Mouse (Mus musculus) liver, embryonic 16.5 days (tissue): ENCODE data around the gene Fam189a1. TPM values are rescaled to one million over a fixed set of nuclear protein-coding genes. Genes with fewer than 3 reads are reported as not detected.

ENCODE experiments used
- ATAC-seq: fragments of 200-750 bp; cut with Nextera tagmentation; 2 replicates; pipeline ENCODE4 v1.8.0; 2017; ENCODE audit warnings: low read depth, mild to moderate bottlenecking, moderate number of reproducible peaks, moderate library complexity
- H3K27ac ChIP-seq: fragments of 300-500 bp; sonication (generic); 2 replicates; pipeline ENCODE4 v1.5.1; 2014; ENCODE audit warnings: mild to moderate bottlenecking, low read length
- H3K27me3 ChIP-seq: fragments of 300-500 bp; sonication (generic); 2 replicates; pipeline ENCODE4 v1.6.1; 2014; ENCODE audit warnings: low read depth, low read length, mixed read lengths; ENCODE audit not compliant: control insufficient read depth, insufficient read depth
- H3K36me3 ChIP-seq: fragments of 300-500 bp; sonication (generic); 2 replicates; pipeline ENCODE4 v1.6.1; 2014; ENCODE audit warnings: mild to moderate bottlenecking; ENCODE audit not compliant: control insufficient read depth, insufficient read depth
- H3K4me1 ChIP-seq: fragments of 300-500 bp; sonication (generic); 2 replicates; pipeline ENCODE4 v1.6.1; 2014; ENCODE audit warnings: low read depth, low read length, mixed read lengths; ENCODE audit not compliant: control insufficient read depth
- H3K4me2 ChIP-seq: fragments of 300-500 bp; sonication (generic); 2 replicates; pipeline ENCODE4 v1.6.1; 2014; ENCODE audit warnings: low read depth, low read length, mixed read lengths
- H3K4me3 ChIP-seq: fragments of 300-500 bp; sonication (generic); 2 replicates; pipeline ENCODE4 v1.5.1; 2014; ENCODE audit warnings: low read depth, mild to moderate bottlenecking, low read length
- H3K9ac ChIP-seq: fragments of 300-500 bp; sonication (generic); 2 replicates; pipeline ENCODE4 v1.6.1; 2014; ENCODE audit warnings: low read depth, low read length
- H3K9me3 ChIP-seq: fragments of 300-500 bp; sonication (generic); replicated peaks from 2 replicates; pipeline ENCODE4 v1.6.1; 2016; ENCODE audit warnings: low read length; ENCODE audit not compliant: control insufficient read depth
- WGBS: fragments of 180-500 bp; shearing (Covaris S2); extraction: QIAGEN DNeasy Blood & Tissue Kit; methylation state at CpG from one replicate; pipeline ENCODE4 v1.1.7; 2014; ENCODE audit not compliant: insufficient replicate concordance; 5-methylcytosine and 5-hydroxymethylcytosine counted together
- polyA plus RNA-seq: library from polyadenylated mRNA; unstranded; fragments of >200 nt; fragmentation: Nextera tagmentation; extraction: Ambion mirVana; gene quantifications from 2 replicates; pipeline ENCODE4 v1.2.1, GENCODE M21; 2015

Gene Fam189a1
- polyA plus RNA-seq, 1 experiment from 2014 or later = not detected

DNA sequence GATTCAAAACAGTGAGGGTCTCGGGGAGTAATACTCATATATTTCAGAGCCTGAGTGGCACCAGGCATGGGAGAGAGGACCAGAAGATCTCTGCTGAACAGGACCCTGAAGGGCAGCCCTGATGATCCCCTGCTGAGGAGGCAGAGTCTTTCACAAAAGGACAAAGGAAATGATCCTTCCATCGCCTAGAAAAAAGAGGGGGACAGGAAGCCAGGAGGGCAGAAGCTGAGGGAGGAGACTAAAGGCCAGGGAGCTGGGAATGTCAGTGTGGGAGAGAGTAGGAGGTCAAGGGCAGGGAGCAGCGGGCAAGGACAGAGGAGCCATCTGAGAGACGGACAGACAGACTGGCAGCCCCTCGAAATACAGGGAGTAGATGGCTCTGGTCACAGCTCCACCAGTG lies 91.7 kb downstream of the Fam189a1 start:
- Histone ChIP-seq H3K4me3 (no peak overlapping the region), H3K9me3 (no peaks in the 10 kb centered on the region), H3K36me3 (no peaks in the 10 kb centered on the region), H3K27ac (no peak overlapping the region), H3K4me2 (no peak overlapping the region), H3K4me1 (no peaks in the 10 kb centered on the region), H3K9ac (no peak overlapping the region), H3K27me3 (no peaks in the 10 kb centered on the region)
- 32% methylated on average over 5 of the region's 5 CpGs for WGBS
- no peak for ATAC-seq

DNA sequence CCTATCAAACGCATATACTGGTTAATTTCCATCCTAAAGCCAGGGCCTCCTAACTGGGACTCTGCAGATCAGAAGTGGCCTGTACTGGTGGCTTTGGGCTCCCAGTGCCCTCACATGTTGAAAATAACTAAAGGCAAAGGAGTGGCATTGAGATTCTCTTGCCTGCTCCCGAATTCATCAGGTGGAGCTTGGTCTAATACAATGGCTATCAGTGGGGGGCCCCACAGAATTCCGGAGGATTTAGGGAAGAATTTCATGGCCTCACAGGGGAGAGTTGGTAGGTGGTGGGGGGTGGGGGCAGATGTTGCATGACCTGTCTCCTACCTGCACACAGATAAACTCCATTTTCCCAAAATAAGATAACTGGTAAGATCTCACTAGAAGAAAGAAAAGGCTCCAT lies 92.3 kb downstream of the Fam189a1 start:
- Histone ChIP-seq H3K27ac (no peak overlapping the region), H3K36me3 (no peaks in the 10 kb centered on the region), H3K4me2 (no peak overlapping the region), H3K9me3 (no peaks in the 10 kb centered on the region), H3K4me1 (no peaks in the 10 kb centered on the region), H3K4me3 (no peak overlapping the region), H3K27me3 (no peaks in the 10 kb centered on the region), H3K9ac (no peak overlapping the region)
- no peak for ATAC-seq
- WGBS = 35% methylated on average over 3 of the region's 3 CpGs

DNA sequence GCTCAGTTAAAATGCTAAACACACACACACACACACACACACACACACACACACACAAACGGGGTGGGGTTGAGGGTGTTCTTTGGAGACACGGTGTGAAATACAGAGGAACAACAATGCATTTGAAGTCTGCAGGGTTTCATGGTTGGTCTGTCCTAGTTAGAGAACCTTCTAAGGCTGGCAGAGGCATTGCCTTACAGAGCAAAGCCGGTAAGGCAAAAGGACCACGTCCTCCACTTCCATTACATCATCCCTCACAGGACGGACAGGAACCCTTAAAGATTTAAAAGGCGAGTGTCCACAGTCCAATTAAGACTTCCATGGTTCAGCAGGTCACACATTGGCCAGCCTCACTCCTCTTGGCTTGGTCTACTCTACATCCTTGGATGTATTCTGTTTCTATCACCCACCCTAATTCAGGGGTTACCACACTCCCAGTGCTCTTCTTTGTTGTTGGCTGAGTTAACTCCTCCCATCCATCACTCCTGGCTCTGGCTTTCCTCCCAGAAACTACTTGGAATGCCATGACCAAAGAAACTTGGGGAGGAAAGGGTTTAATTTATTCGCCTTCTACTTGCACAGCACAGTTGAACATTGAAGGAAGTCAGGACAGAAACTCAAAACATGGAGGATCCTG lies 96.1 kb downstream of the Fam189a1 start:
- Histone ChIP-seq H3K9me3 (no peaks in the 10 kb centered on the region), H3K9ac (no peak overlapping the region), H3K27me3 (no peaks in the 10 kb centered on the region), H3K4me1 (no peaks in the 10 kb centered on the region), H3K4me2 (no peak overlapping the region), H3K36me3 (no peaks in the 10 kb centered on the region), H3K4me3 (no peak overlapping the region), H3K27ac (no peak overlapping the region)
- ATAC-seq = no peak
- WGBS = 57% methylated on average over 7 of the region's 7 CpGs

DNA sequence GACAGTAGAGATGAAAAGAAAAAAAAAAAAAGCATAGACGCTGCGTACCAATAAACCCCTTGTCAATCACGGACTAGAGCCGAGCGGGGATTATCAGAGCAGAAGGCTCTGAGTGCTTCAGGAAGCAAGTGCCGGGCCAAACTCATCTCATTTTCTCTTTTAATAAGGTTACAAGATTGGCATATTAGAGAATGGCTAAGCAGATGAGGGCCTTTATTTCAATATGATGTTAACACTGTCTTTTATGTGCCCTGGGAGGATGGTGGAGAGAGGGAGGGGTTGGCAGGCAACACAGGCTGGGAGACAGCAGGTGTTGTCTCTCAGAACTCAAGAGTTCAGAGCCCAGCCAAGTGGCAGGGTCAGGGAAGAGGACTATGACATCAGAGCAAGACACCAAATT lies 99.5 kb downstream of the Fam189a1 start:
- Histone ChIP-seq H3K27me3 (no peaks in the 10 kb centered on the region), H3K36me3 (no peaks in the 10 kb centered on the region), H3K9me3 (no peaks in the 10 kb centered on the region), H3K4me2 (no peak overlapping the region), H3K9ac (no peak overlapping the region), H3K4me3 (no peak overlapping the region), H3K4me1 (no peaks in the 10 kb centered on the region), H3K27ac (no peak overlapping the region)
- WGBS = 69% methylated on average over 6 of the region's 6 CpGs
- no peak for ATAC-seq

DNA sequence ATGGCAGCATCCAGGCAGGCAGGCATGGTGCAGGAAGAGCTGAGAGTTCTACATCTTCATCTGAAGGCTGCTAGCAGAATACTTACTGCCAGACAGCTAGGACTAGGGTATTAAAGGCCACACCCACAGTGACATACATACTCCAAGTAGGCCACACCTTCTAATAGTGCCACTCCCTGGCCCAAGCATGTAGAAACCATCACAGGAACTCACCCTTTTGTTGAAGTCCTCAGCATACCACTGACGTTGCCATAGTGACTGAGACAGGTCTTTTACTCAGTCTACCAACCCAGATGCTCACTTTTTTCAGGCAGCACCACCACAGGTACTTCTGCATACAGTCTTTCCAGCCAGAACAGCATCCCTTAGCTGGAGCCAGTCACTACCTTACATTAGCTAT lies 104.4 kb downstream of the Fam189a1 start:
- H3K9me3 ChIP-seq = no peaks in the 10 kb centered on the region
- H3K4me2 ChIP-seq = no peak overlapping the region
- no peak for ATAC-seq
- no peaks in the 10 kb centered on the region for H3K27me3 ChIP-seq
- no peak overlapping the region for H3K27ac ChIP-seq
- 32% methylated on average over 1 of the region's 1 CpGs for WGBS
- no peaks in the 10 kb centered on the region for H3K4me1 ChIP-seq
- H3K36me3 ChIP-seq = no peaks in the 10 kb centered on the region
- no peak overlapping the region for H3K9ac ChIP-seq
- H3K4me3 ChIP-seq = no peak overlapping the region

DNA sequence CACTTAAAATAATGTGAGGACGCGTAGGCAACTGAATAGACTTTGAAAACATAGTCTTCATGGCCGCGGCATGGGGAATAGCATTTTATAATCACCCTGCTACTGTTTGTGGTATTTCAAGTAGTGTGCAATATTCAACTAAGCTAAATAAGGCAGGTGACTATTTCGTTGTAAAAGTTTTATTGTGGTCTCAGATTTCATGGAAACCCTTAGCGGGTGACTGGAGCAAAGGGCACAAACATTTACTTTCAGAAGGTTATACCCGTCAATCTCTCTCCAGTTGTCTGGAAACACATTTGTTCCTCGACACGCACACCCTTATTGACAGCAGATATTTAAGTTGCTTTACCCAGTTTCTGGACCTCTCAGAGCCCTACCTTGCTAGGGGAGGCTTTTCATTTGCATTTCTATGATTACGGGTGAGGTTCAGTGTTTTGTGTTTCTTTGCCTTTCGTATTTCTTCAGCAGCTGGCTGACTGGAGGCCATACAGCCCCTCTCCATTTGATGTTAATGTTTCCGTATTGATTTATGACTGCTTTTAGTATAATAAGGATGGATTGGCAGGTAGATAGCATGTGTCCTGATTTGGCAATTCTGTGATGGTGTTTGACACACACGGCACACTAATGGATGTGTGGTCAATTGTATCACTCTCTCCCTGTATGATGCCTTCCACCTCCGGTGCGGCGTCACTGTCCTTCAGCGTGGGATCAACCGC lies 107.0 kb downstream of the Fam189a1 start:
- Histone ChIP-seq H3K9me3 (no peaks in the 10 kb centered on the region), H3K36me3 (no peaks in the 10 kb centered on the region), H3K27me3 (no peaks in the 10 kb centered on the region), H3K27ac (no peak overlapping the region), H3K4me1 (no peaks in the 10 kb centered on the region), H3K9ac (no peak overlapping the region), H3K4me2 (no peak overlapping the region), H3K4me3 (no peak overlapping the region)
- 76% methylated on average over 18 of the region's 18 CpGs for WGBS
- ATAC-seq = no peak

DNA sequence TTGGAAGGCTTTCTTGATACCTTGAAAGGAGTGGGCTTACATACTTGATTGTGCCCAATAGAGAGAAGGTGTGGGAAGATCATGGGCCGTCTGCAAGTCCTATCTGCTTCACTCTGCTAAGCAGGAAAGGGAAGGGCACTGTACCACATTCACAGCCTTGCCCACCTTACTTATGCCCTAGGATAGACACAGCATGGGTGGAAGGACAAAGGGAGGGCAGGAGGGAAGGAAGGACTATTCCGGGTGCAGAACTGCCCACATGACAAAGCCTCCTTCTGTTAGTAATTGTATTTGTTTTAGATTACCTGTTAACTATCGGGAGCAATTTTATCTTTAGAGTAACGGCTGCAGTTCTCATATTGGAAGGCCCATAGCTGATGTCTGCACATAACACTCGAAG lies 108.7 kb downstream of the Fam189a1 start:
- no peak overlapping the region for H3K4me2 ChIP-seq
- H3K9me3 ChIP-seq = no peaks in the 10 kb centered on the region
- H3K4me3 ChIP-seq = no peak overlapping the region
- H3K27ac ChIP-seq = no peak overlapping the region
- no peak for ATAC-seq
- H3K4me1 ChIP-seq = no peaks in the 10 kb centered on the region
- no peak overlapping the region for H3K9ac ChIP-seq
- no peaks in the 10 kb centered on the region for H3K36me3 ChIP-seq
- 45% methylated on average over 5 of the region's 5 CpGs for WGBS
- no peaks in the 10 kb centered on the region for H3K27me3 ChIP-seq

DNA sequence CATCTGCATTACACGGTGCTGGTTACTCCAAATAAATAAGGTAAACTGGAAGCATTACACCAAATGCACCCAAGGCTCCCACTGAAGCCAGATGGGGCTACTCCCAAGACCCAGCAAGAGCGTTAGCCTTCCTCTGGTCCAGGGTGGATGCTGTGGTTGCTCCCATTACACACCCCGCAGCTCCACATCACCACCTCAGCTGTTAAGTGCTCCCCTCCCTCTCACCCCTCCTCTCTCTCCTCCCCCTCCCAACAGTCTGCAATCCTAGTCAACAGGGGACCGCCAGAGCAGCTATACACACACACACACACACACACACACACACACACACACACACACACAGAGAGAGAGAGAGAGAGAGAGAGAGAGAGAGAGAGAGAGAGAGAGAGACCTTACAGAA lies 109.7 kb downstream of the Fam189a1 start:
- ATAC-seq = no peak
- H3K9me3 ChIP-seq = no peaks in the 10 kb centered on the region
- WGBS = 42% methylated on average over 4 of the region's 4 CpGs
- H3K9ac ChIP-seq = no peak overlapping the region
- no peak overlapping the region for H3K27ac ChIP-seq
- H3K4me2 ChIP-seq = no peak overlapping the region
- no peak overlapping the region for H3K4me3 ChIP-seq
- H3K4me1 ChIP-seq = no peaks in the 10 kb centered on the region
- H3K36me3 ChIP-seq = no peaks in the 10 kb centered on the region
- H3K27me3 ChIP-seq = no peaks in the 10 kb centered on the region

DNA sequence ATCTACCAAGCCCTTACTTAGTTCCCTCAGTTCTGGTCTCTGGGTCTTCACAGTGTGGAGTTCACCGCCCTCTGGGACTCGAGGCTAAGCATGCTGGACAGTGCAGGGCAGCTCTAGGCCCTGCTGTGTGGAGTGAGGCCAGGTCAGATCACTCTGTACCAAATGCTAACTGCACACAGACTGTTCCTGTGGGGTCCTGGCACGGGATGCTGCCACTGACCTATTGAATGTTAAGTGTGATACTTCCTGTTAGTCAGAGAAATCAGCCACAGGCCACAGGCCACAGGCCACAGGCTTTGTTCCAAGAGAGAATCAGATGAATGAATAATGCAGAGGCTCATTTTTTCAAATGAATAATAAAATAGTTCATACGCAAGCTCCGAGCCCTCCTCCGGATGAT lies 112.1 kb downstream of the Fam189a1 start:
- WGBS = 58% methylated on average over 6 of the region's 6 CpGs
- Histone ChIP-seq H3K4me1 (no peaks in the 10 kb centered on the region), H3K9me3 (no peaks in the 10 kb centered on the region), H3K9ac (no peak overlapping the region), H3K27me3 (no peaks in the 10 kb centered on the region), H3K36me3 (no peaks in the 10 kb centered on the region), H3K4me2 (no peak overlapping the region), H3K27ac (no peak overlapping the region), H3K4me3 (no peak overlapping the region)
- ATAC-seq = no peak
